ENCODE assay signal across 15 mouse cellular contexts in genomic region chr17:43901474-43901873, GRCm38 (mm10).
"Had no signal": no experiment of that assay in that cellular context is flagged by ENCODE, and none has a peak within 500 bp of the region (broad histone marks: within the 10 kb centered on the region; RNA-seq: fewer than 3 reads in every experiment).

No protein-coding gene starts in this region.

- H3K9ac ChIP-seq: lung, embryonic 15.5 days; midbrain, embryonic 13.5 days; midbrain, embryonic 15.5 days; neural tube, embryonic 12.5 days had no signal

- H3K4me2 ChIP-seq: lung, embryonic 15.5 days; midbrain, embryonic 11.5 days; midbrain, embryonic 13.5 days; midbrain, embryonic 15.5 days; neural tube, embryonic 12.5 days had no signal

- H3K9me3 ChIP-seq: lung, embryonic 15.5 days; megakaryocyte, embryonic 14.5 days; midbrain, embryonic 13.5 days; midbrain, embryonic 15.5 days; neural tube, embryonic 12.5 days had no signal

- H3K27ac ChIP-seq: lung, embryonic 15.5 days; macrophage; midbrain, embryonic 13.5 days; midbrain, embryonic 15.5 days; neural tube, embryonic 12.5 days had no signal

- H3K27me3 ChIP-seq: lung, embryonic 15.5 days; megakaryocyte, embryonic 14.5 days; midbrain, embryonic 13.5 days; midbrain, embryonic 15.5 days; neural tube, embryonic 12.5 days had no signal

- H3K4me3 ChIP-seq: lung, embryonic 15.5 days; megakaryocyte, embryonic 14.5 days; midbrain, embryonic 13.5 days; midbrain, embryonic 15.5 days; neural tube, embryonic 12.5 days had no signal

- H3K36me3 ChIP-seq: lung, embryonic 15.5 days; midbrain, embryonic 13.5 days; midbrain, embryonic 15.5 days; neural tube, embryonic 12.5 days had no signal

- DNase-seq: lung, adult 2 months; lung, postnatal 14 days; lung, postnatal 36 days; right cerebral cortex, postnatal 14 days; thymus, adult 2 months; thymus, postnatal 25 days; thymus, postnatal 4 days had no signal

- ATAC-seq: lung, postnatal 0 days; midbrain, embryonic 13.5 days; midbrain, embryonic 15.5 days had no signal
